8 mouse cellular contexts compared by ENCODE assay signal in genomic region chr2:4334201-4334600, GRCm38 (mm10).
DNase-seq lines count a peak whose midpoint lies in the region; ATAC-seq and TF ChIP-seq lines count a peak whose summit lies in the region.

No protein-coding gene starts in this region.

- no peaks in the 10 kb centered on the region for H3K27me3 ChIP-seq in hindbrain, embryonic 14.5 days (ENCODE audit: control insufficient read depth, insufficient read depth, low read length)
- H3K27me3 ChIP-seq in hindbrain, embryonic 11.5 days (ENCODE audit: control insufficient read depth, insufficient read depth, low read length): no peaks in the 10 kb centered on the region
- H3K27me3 ChIP-seq in limb, embryonic 13.5 days: no peaks in the 10 kb centered on the region
- H3K27me3 ChIP-seq in neural tube, embryonic 15.5 days (replicated peaks): no peaks in the 10 kb centered on the region

- peaks cover 17% of the 10 kb centered on the region; the same call in 1 of the 2 replicates for H3K4me1 ChIP-seq in hindbrain, embryonic 14.5 days (replicated peaks; ENCODE audit: control insufficient read depth, insufficient read depth, low read length)
- H3K4me1 ChIP-seq in hindbrain, embryonic 11.5 days (replicated peaks; ENCODE audit: control insufficient read depth, insufficient read depth, low read length): no peaks in the 10 kb centered on the region
- peaks cover 66% of the 10 kb centered on the region for H3K4me1 ChIP-seq in limb, embryonic 13.5 days
- peaks cover 14% of the 10 kb centered on the region for H3K4me1 ChIP-seq in neural tube, embryonic 15.5 days

- no peaks in the 10 kb centered on the region for H3K36me3 ChIP-seq in hindbrain, embryonic 14.5 days (replicated peaks; ENCODE audit: control insufficient read depth, insufficient read depth)
- H3K36me3 ChIP-seq in hindbrain, embryonic 11.5 days (ENCODE audit: control insufficient read depth, insufficient read depth, low read length): no peaks in the 10 kb centered on the region
- no peaks in the 10 kb centered on the region for H3K36me3 ChIP-seq in limb, embryonic 13.5 days
- H3K36me3 ChIP-seq in neural tube, embryonic 15.5 days: no peaks in the 10 kb centered on the region

- no peak for ATAC-seq in hindbrain, embryonic 14.5 days (ENCODE audit: low FRiP score)
- no peak for ATAC-seq in hindbrain, embryonic 11.5 days (ENCODE audit: low FRiP score)
- peak; percentile 74 for ATAC-seq in limb, embryonic 13.5 days (ENCODE audit: low FRiP score, low read depth)
- no peak for ATAC-seq in neural tube, embryonic 15.5 days (ENCODE audit: low FRiP score)

- no peak overlapping the region for H3K4me2 ChIP-seq in hindbrain, embryonic 14.5 days (replicated peaks)
- no peak overlapping the region for H3K4me2 ChIP-seq in hindbrain, embryonic 11.5 days (replicated peaks; ENCODE audit: low read depth, low read length)
- peak overlapping the region; percentile 3; the same call in 1 of the 2 replicates for H3K4me2 ChIP-seq in limb, embryonic 13.5 days (replicated peaks)
- H3K4me2 ChIP-seq in neural tube, embryonic 15.5 days: no peak overlapping the region

- TF ChIP-seq CTCF in left cerebral cortex, adult 2 months (IDR thresholded peaks at IDR 0.05): no peak

- H3K4me3 ChIP-seq in hindbrain, embryonic 14.5 days (replicated peaks; ENCODE audit: low read length): no peak overlapping the region
- no peak overlapping the region for H3K4me3 ChIP-seq in hindbrain, embryonic 11.5 days (ENCODE audit: low read depth, low read length)
- H3K4me3 ChIP-seq in limb, embryonic 13.5 days: no peak overlapping the region
- no peak overlapping the region for H3K4me3 ChIP-seq in neural tube, embryonic 15.5 days (replicated peaks)
- H3K4me3 ChIP-seq in left cerebral cortex, adult 2 months: no peak overlapping the region

- DNase-seq in hindbrain, embryonic 14.5 days (ENCODE audit: low spot score): peak; percentile 41
- DNase-seq in hindbrain, embryonic 11.5 days (ENCODE audit: low spot score): no peak
- DNase-seq in NIH3T3 (ENCODE audit: low read depth): peak; percentile 82
- peak; percentile 70 for DNase-seq in gastrocnemius, postnatal 10 days
- no peak for DNase-seq in left cerebral cortex, adult 2 months (ENCODE audit: extremely low spot score in 1 of 2, low spot score in 2 of 2)
- DNase-seq in testis, postnatal 14 days (ENCODE audit: low spot score): no peak

- no peak overlapping the region for H3K9ac ChIP-seq in hindbrain, embryonic 14.5 days
- no peak overlapping the region for H3K9ac ChIP-seq in hindbrain, embryonic 11.5 days (ENCODE audit: low read depth, low read length)
- H3K9ac ChIP-seq in limb, embryonic 13.5 days: no peak overlapping the region
- H3K9ac ChIP-seq in neural tube, embryonic 15.5 days (replicated peaks): no peak overlapping the region

- no peak overlapping the region for H3K27ac ChIP-seq in hindbrain, embryonic 14.5 days
- H3K27ac ChIP-seq in hindbrain, embryonic 11.5 days (ENCODE audit: low read depth, low read length): no peak overlapping the region
- peak overlapping the region; percentile 48; the same call in 1 of the 2 replicates for H3K27ac ChIP-seq in limb, embryonic 13.5 days
- H3K27ac ChIP-seq in neural tube, embryonic 15.5 days (replicated peaks): no peak overlapping the region
- H3K27ac ChIP-seq in left cerebral cortex, adult 2 months: no peak overlapping the region

- intact Hi-C loops in left cerebral cortex, adult 2 months (cut with DNase I): loop anchor here (5.0 kb wide), 1 partner anchor 143 kb away; no protein-coding TSS in a partner anchor

- WGBS in hindbrain, embryonic 14.5 days: 42% methylated on average over 4 of the region's 4 CpGs
- 52% methylated on average over 4 of the region's 4 CpGs for WGBS in hindbrain, embryonic 11.5 days
- WGBS in limb, embryonic 13.5 days: 8% methylated on average over 4 of the region's 4 CpGs
- 20% methylated on average over 4 of the region's 4 CpGs for WGBS in neural tube, embryonic 15.5 days

- no peaks in the 10 kb centered on the region for H3K9me3 ChIP-seq in hindbrain, embryonic 14.5 days (ENCODE audit: control insufficient read depth, low read length)
- no peaks in the 10 kb centered on the region for H3K9me3 ChIP-seq in hindbrain, embryonic 11.5 days (ENCODE audit: control insufficient read depth, low read length)
- H3K9me3 ChIP-seq in limb, embryonic 13.5 days: no peaks in the 10 kb centered on the region
- H3K9me3 ChIP-seq in neural tube, embryonic 15.5 days (replicated peaks): no peaks in the 10 kb centered on the region

Comparison
In these comparisons a context has a peak if more than half of its experiments do, and no peak if none do; other contexts are left out.
1. DNase-seq: peak in hindbrain, embryonic 14.5 days (single experiment), NIH3T3 (single experiment) and gastrocnemius, postnatal 10 days (single experiment); none in hindbrain, embryonic 11.5 days (single experiment), left cerebral cortex, adult 2 months (0 of 2) and testis, postnatal 14 days (single experiment).